Mouse (Mus musculus): Measurements from ENCODE around the gene Rap1gap2. TPM values are rescaled to one million over a fixed set of nuclear protein-coding genes. Genes with fewer than 3 reads are reported as not detected.
A peak's percentile ranks its signal among the peaks of the same experiment; 100 is the strongest.

Rap1gap2 gene
- total and polyA plus RNA-seq, 3 experiments: 55.4 to 79.8 (median 76.6) TPM

DNA sequence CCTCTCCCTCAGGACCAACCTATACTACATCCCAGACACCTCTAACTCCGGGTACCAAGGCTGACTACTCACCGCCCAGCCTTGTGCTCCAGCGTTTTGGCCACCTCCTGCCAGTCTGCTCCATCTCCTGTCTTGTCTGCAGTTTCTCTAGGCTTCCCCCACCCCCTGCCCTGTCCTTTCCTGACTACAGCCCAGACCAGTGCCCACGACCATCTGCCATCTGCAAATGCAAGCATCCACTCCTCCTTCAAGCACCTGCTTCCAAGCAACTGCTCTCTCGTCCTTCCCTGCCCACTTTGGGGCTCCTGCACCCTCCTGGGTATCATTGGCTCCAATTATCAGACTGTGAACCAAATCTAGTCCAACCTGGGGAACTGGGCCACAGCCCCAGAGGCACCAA lies 24.3 kb downstream of the Rap1gap2 start:
- H3K36me3 ChIP-seq (replicated peaks in 1 of 2; ENCODE audit: control insufficient read depth in 1 of 2, insufficient read depth in 1 of 2, low read length in 1 of 2): no peaks in the 10 kb centered on the region
- no peak for DNase-seq (ENCODE audit: extremely low read depth)
- dilution Hi-C loops (cut with MboI; ENCODE audit: extremely low pct_ligation_motif_present, extremely low pct_unique_long_range_greater_than_20kb, low sequenced_read_pairs): no loop called here
- H3K4me1 ChIP-seq (ENCODE audit: control insufficient read depth in 1 of 2, insufficient read depth in 2 of 2): no peaks in the 10 kb centered on the region
- H3K9me3 ChIP-seq (replicated peaks; ENCODE audit: low read length): no peaks in the 10 kb centered on the region
- in situ Hi-C loops (cut with MboI; ENCODE audit: low pct_ligation_motif_present, low pct_unique_long_range_greater_than_20kb, low sequenced_read_pairs): no loop called here
- TF ChIP-seq TCF12 (IDR thresholded peaks at IDR 0.05; ENCODE audit: low read depth, low read length) (no peak), IRF4 (IDR thresholded peaks at IDR 0.05; ENCODE audit: low read depth, low read length) (no peak), PAX5 (IDR thresholded peaks at IDR 0.05; ENCODE audit: low read length) (no peak), USF2 (conservative IDR thresholded peaks at IDR 0.05; ENCODE audit: low read depth, low read length) (no peak), MEF2A (IDR thresholded peaks at IDR 0.05; ENCODE audit: borderline replicate concordance, low read depth, low read length) (no peak), NELFE (IDR thresholded peaks at IDR 0.05; ENCODE audit: low read depth, low read length) (no peak), ZC3H11A (IDR thresholded peaks at IDR 0.05; ENCODE audit: low read depth, low read length) (no peak)
- H3K4me3 ChIP-seq (replicated peaks in 1 of 3; ENCODE audit: low read depth in 2 of 3, low read length in 2 of 3, poor library complexity in 1 of 3): no peak overlapping the region
- H3K27me3 ChIP-seq (replicated peaks): peaks cover 82% of the 10 kb centered on the region
- H3K79me2 ChIP-seq (replicated peaks; ENCODE audit: control insufficient read depth, extremely low read depth, insufficient read depth, poor library complexity, severe bottlenecking): no peaks in the 10 kb centered on the region
- no peak overlapping the region for H3K27ac ChIP-seq (ENCODE audit: insufficient read depth, low read depth)
- no peak overlapping the region for H3K4me2 ChIP-seq (ENCODE audit: insufficient read depth, low read depth, poor library complexity, severe bottlenecking)
- H3K9ac ChIP-seq (ENCODE audit: insufficient read depth, low read depth): no peak overlapping the region

DNA sequence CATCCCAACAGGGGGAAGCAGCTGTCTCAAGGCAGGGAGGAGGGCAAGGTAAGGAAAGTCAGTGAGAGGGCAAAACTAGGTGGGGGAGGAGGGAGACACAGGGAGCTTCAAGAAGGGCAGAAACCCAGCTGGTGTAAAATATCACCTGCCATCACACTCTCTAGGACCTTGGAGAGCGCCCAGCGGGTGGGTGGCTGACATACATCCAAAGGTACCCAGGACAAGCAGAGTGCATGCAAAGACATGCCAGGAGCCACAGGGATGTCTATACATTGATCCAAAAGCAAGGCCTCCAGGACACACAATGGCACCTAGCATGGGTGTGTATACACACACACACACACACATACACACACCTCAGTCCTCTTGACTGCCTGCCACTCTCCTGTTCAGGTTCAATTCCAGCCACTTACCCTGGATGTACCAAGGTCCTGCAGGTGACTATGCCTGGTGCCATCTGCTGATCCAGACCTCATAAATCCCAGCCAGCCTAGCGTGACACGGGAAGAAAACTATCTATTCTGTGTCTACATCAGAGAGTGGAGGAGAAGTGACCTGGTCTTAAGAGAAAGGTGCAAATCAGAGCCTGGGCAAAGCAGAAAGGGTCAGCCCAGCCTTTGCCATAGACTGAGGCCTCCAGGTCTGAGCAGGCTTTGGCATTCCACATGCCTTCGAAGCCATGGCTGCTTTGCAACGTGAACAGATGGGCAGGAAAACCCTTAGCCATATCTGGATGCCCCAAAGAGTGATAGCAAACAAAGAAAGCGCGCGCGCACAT lies 25.6 kb downstream of the Rap1gap2 start:
- in situ Hi-C loops (cut with MboI; ENCODE audit: low pct_ligation_motif_present, low pct_unique_long_range_greater_than_20kb, low sequenced_read_pairs): no loop called here
- peak; percentile 25 for DNase-seq (ENCODE audit: extremely low read depth)
- dilution Hi-C loops (cut with MboI; ENCODE audit: extremely low pct_ligation_motif_present, extremely low pct_unique_long_range_greater_than_20kb, low sequenced_read_pairs): no loop called here
- H3K9ac ChIP-seq (ENCODE audit: insufficient read depth, low read depth): no peak overlapping the region
- H3K9me3 ChIP-seq (replicated peaks; ENCODE audit: low read length): peaks cover 2% of the 10 kb centered on the region
- H3K79me2 ChIP-seq (replicated peaks; ENCODE audit: control insufficient read depth, extremely low read depth, insufficient read depth, poor library complexity, severe bottlenecking): no peaks in the 10 kb centered on the region
- H3K36me3 ChIP-seq (replicated peaks in 1 of 2; ENCODE audit: control insufficient read depth in 1 of 2, insufficient read depth in 1 of 2, low read length in 1 of 2): no peaks in the 10 kb centered on the region
- peaks cover 82% of the 10 kb centered on the region for H3K27me3 ChIP-seq (replicated peaks)
- no peak overlapping the region for H3K4me2 ChIP-seq (ENCODE audit: insufficient read depth, low read depth, poor library complexity, severe bottlenecking)
- no peak overlapping the region for H3K27ac ChIP-seq (ENCODE audit: insufficient read depth, low read depth)
- no peak overlapping the region for H3K4me3 ChIP-seq (replicated peaks in 1 of 3; ENCODE audit: low read depth in 2 of 3, low read length in 2 of 3, poor library complexity in 1 of 3)
- H3K4me1 ChIP-seq (ENCODE audit: control insufficient read depth in 1 of 2, insufficient read depth in 2 of 2): no peaks in the 10 kb centered on the region
- no peak for TF ChIP-seq ZNF384 (IDR thresholded peaks at IDR 0.05; ENCODE audit: low read depth, low read length)
- TF ChIP-seq POLR2A (IDR thresholded peaks at IDR 0.05; ENCODE audit: low read depth, low read length): no peak
- peak; percentile 46; the same call in 1 of the 2 replicates for TF ChIP-seq SIN3A (IDR thresholded peaks at IDR 0.05; ENCODE audit: low read length)

DNA sequence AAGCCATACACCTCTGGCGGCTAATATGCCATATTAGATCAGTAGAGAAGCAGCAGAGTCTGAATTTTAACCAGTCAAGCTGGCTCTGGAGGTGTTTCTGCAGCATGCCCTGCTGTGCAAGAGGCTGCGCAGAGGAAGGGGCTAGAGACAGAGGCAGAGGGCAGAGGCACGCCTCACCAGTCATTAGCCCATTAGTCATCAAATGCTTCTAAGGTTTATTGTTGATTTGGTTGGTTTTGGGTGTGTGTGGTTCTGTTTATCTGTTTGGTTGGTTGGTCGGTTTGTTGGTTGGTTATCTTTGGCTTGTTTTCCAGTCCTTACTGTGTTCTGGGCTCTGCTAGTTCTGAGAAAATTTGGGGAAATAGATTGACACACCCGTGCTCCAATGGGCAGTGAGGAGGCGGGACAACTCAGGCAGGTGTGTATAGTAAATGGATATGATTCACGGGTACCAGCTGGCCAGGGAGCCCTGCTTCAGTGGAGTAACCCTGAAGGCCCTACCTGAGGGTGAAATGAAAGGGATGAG lies 26.8 kb downstream of the Rap1gap2 start:
- no peak for TF ChIP-seq UBTF (IDR thresholded peaks at IDR 0.05; ENCODE audit: low read depth, low read length)
- H3K27me3 ChIP-seq (replicated peaks): peaks cover 87% of the 10 kb centered on the region
- DNase-seq (ENCODE audit: extremely low read depth): no peak
- no peaks in the 10 kb centered on the region for H3K79me2 ChIP-seq (replicated peaks; ENCODE audit: control insufficient read depth, extremely low read depth, insufficient read depth, poor library complexity, severe bottlenecking)
- in situ Hi-C loops (cut with MboI; ENCODE audit: low pct_ligation_motif_present, low pct_unique_long_range_greater_than_20kb, low sequenced_read_pairs): no loop called here
- H3K4me2 ChIP-seq (ENCODE audit: insufficient read depth, low read depth, poor library complexity, severe bottlenecking): no peak overlapping the region
- H3K9me3 ChIP-seq (replicated peaks; ENCODE audit: low read length): peaks cover 2% of the 10 kb centered on the region
- dilution Hi-C loops (cut with MboI; ENCODE audit: extremely low pct_ligation_motif_present, extremely low pct_unique_long_range_greater_than_20kb, low sequenced_read_pairs): no loop called here
- no peak overlapping the region for H3K27ac ChIP-seq (ENCODE audit: insufficient read depth, low read depth)
- H3K4me3 ChIP-seq (replicated peaks in 1 of 3; ENCODE audit: low read depth in 2 of 3, low read length in 2 of 3, poor library complexity in 1 of 3): no peak overlapping the region
- no peak overlapping the region for H3K9ac ChIP-seq (ENCODE audit: insufficient read depth, low read depth)
- H3K36me3 ChIP-seq (replicated peaks in 1 of 2; ENCODE audit: control insufficient read depth in 1 of 2, insufficient read depth in 1 of 2, low read length in 1 of 2): no peaks in the 10 kb centered on the region
- H3K4me1 ChIP-seq (ENCODE audit: control insufficient read depth in 1 of 2, insufficient read depth in 2 of 2): no peaks in the 10 kb centered on the region
